Mouse (Mus musculus): ENCODE results near the gene Taf4.

DNA sequence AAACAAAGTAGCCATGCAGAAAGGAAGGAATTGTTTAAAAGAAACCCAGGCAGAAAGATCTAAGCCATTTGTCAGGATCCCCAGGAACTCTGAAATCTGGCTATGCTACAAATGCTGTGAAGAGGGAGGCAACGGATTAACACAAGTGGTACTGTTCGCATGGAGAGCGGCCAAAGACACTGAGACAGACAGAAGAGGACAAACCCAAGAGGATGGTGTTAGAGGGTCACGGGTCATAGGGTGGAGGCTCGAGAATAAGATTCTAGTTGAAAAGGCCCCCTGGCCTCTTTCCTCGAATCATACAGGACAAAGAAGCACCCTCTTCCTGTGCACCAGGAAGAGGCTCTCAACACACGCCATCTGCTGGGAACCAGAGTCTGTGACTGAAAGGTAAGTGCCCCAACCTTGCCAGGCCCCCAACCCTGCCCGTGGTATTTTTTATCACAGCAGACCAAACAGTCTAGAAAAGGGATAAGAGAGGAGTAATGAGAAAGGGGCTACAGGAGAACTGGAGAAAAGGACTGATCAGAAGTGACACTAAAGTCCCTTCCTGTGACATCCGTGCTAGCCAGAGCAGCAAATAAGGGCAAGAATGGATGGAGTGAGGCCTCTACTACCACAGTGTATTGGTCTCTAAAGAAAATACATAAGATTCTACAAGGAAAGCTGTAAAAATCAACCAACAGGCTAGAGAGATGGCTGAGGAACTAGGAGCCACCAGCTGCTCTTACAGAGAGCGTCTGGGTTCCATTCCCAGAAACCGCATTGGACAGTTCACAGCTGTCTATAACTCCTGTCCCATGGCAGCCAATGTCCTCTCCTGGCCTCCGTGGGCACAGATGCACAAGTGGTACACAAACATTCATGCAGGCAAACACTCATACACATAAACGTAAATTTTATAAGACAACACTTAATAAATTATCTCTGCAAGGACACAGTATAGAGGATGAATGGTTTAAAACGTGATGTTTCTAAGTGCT is 24.6 kb downstream of the Taf4 start:
- no peak for TF ChIP-seq CTCF (IDR thresholded peaks at IDR 0.05)
- TF ChIP-seq EP300 (IDR thresholded peaks at IDR 0.05), result no peak

Data from lung, postnatal 0 days (tissue).